Mouse (Mus musculus) lung, postnatal 10 days (tissue): ENCODE data around the gene Pde8b.

Experiments
- DNase-seq: peaks from one replicate; pipeline ENCODE4 v3.0.0; 2021

Pde8b gene

DNA sequence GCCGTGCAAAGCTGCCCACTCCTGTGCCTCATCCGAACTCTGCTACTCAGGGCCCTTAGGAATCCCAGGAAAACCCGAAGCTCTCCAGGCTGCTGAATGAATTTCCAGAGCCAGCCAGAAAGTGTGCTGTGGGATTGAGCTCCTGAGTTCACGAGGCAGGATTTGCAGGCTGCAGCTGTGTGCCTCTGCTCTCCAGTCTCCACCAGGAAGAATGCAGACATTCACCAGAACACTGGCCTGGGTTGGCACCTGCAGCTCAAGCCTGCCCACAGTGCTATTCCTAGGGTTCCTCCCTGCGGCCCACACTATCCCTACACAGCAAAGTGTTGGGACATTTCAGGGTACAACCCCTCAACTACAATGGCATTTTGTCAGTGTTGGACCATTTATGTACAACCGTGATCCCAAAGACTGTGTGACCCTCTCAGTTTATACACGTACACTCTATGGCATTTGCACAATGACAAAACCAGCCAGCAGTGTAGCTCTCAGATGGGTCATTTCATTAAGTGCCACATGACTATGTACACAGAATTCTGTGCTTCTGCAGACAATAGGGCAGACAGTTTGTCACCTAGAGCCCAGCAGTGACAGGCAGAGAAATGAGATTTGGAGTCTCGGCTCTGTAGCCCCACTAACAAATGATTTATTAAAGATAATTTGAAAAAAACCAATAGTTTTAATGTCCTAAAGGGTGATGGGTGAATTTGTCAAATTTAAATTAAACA, 176.5 kb downstream of the Pde8b start:
- DNase-seq = no peak

DNA sequence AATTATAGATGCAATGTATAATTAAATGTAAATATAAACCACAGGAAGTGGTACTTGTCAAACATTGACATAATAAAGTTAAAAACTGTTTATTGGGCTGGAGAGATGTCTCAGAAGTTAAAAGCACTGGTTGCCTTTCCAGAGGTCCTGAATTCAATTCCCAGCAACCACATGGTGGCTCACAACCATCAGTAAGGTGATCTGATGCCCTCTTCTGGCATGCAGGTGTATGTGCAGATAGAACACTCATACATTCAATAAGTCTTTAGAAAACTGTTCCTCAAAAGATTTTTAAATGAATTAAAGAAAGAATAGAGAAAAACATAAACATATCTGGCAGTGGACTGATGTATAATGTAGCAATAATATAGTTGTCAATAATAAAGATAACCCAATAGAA, 179.9 kb downstream of the Pde8b start:
- DNase-seq = no peak

DNA sequence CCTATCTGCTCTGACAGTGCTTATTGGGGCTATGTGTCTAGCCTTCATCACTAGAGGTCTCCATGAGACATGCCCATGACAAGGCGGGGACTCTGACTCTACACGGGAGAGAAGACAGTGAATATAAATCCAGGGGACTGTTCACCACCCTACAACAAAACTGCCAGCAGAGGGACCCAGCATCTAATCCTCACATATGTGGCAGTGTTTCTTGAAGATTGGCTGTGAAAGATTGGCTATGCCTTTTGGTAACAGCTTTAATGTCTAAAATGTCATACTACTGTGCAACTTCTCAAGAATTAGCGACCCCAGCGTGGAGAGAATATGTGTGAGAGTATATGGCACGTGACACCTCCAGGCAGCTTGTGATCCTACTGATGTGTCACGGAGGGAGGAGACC, 182.3 kb downstream of the Pde8b start:
- peak; percentile 47 for DNase-seq

DNA sequence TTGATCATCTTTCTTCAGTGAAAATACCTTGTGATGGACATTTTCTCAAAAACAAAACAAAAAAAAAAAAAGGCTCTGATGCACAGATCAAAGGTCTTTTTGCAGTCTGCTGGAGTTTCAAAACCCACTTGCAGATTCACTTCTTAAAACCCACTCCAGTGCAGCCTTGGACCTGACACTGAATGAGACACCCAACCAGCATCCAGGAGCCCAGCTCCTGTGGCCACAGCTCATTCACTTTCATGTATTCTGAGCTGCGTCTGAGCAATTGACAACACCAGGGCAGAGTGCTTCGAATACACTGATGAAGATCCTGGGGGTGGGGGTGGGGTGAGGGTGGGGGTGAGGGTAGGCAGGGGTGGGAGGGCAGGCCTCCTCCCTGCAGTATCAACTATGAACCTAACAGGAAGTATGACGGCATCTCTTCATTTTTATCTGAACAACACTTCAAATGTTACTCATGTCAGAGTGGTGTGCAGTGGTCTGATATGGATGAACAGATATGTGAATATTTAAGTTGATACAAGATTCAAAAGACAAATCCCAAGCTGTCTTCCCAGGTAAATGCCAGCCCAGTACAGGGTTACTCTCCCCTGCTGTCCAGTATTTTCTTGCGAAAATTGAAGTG, 186.6 kb downstream of the Pde8b start:
- no peak for DNase-seq

- no peak for DNase-seq
Measured at GRCm38 (mm10) chr13:95058885-95059284, 191.3 kb downstream of the Pde8b start.

GRCm38 (mm10) chr13:95056501-95057280, 193.4 kb downstream of the Pde8b start:
- peak; percentile 63 for DNase-seq

GRCm38 (mm10) chr13:95055742-95056388, 194.3 kb downstream of the Pde8b start:
- no peak for DNase-seq

DNA sequence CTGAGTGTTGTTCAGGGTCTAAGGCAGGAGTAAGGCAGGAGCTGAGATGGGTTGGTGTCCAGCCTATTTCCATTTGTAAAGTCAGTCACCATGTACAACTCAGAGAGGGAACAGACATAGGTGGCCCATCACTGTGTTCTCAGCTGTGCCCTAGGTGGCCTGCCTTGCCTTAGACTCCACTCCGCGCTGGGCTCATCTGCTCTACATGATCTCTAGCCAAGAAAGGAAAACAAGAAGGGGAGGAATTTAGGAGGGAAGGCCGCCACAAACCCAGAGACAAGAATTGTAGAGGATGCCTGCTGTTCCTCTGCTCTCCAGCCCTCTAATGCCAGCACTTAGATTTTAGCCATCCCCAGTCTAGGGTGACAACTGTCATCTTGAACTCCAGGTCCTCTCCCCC, 197.7 kb downstream of the Pde8b start:
- DNase-seq = no peak

DNA sequence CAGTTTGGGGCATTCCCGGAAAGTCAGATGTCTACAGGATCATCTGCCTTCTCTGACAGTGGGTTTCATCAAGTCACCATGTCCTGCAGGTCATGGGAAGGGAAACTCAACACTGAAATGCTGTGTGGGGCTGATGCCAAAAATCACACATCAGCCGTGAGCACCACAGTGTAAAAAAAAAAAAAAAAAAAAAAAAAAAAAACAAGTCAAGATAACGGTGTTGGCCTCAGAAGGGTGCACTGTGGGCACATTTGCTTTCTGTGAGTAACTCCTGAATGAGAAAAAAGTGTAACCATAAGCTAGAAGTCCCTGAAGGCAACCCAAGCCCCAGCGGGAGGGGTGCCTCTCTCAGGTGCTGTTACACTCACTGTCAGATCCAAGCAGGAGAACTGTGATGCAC, 199.7 kb downstream of the Pde8b start:
- DNase-seq = no peak

DNA sequence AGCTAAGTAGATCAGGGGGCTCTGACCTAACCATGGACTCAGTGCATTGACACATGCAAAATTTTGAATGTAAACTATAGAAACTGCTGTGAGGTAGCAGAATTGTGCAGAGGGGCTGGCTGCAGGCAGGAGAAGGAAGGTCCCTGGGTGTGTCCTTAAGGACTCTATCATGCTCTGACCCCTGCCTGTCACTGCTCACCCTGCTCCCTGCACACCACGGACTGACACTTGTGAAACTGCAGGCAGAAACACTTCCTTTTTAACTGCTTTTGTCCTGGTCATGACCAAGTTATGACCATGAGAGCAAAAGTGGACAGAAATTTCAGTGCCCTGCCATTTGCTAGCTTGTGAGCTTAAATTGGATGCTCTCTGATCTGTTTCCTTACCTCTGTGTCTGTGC, 206.0 kb downstream of the Pde8b start:
- no peak for DNase-seq

DNA sequence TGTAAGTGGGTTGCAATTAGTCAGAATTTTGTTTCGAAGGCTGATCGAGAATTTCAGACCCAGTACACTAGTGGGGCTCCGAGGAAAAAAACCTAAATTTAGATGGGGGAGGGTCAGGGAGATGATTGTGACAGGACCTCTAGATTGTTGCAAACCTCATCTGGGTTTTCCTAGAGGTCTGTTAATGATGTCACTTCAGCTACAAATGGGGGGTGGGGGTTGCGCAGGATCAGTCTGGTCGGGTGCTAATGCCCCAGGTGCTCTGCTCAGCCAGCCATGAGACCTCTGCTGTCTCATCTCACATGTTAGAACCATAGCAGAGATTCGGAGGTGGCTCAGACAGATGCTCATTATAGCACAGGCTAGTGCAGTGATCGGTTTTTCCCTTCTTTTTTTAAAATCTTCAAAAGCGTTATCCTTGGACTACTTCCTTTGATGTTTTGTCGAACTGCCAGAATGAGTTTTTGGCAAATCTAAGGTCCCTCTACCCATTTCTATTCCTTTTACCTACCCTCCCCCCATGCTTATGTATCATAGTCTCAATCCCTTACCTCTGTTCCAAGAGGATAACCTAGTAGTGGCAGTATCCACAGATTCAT, 209.9 kb downstream of the Pde8b start:
- DNase-seq = no peak

DNA sequence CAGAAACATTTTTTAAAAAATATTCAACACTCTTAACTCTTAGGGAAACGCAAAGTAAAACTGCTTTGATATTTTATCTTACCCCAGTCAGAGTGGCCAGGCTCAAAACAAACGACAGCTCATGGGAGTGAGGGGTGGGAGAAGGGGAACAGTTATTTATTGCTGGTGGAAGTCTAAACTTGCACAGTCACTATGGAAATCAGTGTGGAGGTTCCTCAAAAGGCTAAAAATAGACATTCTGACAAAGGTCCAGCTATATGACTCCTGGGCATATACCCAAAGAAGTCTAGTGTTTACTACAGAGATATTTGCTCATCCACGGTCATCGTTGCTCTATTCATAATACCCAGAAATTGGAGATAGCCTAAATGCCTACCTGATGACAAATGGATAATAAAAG, 211.9 kb downstream of the Pde8b start:
- DNase-seq = no peak

DNA sequence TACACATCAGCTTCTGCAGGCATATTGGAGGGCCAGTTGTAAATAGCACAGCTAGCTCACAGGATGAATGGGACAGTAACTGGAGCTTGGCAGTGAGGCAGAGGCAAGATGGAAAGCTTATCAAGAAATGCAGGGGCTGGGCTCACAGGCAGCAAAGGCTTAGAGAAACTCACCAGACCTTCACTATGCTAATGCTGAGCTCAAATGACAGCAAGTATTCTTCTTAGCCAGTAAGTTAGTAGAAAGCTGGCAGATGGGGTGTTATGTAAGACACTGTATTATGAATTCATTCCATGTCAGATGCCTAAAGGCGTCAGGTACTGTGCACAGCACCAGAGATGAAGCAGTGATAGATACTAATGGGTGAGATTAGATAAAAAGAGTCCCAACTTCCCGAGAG, 215.4 kb downstream of the Pde8b start:
- no peak for DNase-seq

DNA sequence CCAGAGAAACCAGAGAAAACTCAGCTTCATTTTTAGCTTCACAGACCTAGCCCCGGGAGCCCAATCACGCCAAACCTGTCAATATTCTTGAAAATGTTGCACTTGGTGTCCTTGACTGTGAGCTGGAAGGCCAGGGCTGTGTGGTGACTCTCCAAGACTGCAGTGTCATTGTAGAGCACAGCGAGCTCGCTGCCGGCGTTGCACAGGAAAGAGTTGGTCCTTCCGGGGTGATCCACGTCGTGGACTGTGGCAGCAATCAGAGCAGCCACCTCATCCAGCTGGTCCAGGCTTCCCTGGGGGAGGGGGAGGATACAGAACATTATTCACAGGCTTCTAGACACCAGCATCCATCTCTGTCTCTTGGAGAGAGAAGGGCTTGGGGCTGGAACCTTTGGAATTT, 216.0 kb downstream of the Pde8b start:
- DNase-seq = no peak

DNA sequence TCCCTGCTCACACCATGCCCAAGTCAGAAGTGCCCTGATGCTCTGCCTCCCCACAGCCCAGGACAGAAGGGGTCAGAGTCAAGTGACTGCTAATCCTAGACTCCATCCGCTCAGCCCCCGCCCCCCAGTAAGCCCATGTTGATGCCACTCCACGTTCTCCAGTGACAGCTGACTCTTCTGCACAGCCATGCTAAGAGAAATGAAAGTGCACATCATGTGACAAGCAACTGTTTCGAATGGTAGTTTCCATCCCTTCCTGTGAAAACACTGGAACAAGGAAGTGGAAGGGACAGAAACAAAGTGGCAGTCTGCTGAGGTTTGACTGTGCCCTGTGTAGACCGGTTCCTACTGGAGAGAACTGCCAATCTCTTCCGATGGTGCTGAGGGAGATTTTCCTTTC, 217.2 kb downstream of the Pde8b start:
- no peak for DNase-seq

DNA sequence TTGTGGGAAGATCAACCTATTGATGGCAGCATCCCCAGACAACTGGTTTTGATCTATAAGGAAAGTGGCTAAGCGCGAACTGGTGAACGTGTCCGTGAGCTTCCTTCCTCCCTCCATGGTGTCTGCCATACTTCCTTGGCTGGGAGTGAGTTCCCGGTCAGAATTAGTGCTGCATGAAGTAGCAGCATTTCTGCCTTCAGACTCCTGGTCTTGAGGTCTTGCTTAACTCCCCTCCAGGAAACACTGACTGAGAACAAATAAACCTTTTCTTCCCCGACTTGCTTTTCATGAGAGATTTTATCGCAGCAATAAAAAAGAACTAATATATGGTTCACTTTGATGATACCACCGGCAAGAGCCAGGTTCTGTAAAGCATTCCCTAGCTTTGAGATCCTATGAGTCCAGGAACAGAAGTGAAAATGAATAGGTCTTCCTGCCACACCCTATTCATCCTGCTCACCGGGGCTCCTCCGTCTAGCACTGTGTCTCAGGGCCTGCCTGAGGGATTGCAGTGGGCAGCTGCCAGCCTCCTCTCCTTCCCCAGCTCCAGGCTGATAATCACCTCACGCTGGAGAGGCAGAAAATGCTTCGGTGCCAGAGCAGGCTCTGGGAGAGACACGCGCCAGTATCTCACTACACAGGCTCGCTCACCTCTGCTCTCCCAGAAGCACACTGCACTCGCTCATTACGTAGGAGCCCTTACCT, 217.9 kb downstream of the Pde8b start:
- no peak for DNase-seq

- DNase-seq = no peak
Measured at GRCm38 (mm10) chr13:95030828-95031227, 219.3 kb downstream of the Pde8b start.

GRCm38 (mm10) chr13:95020216-95020615, 229.9 kb downstream of the Pde8b start:
- DNase-seq = no peak

- no peak for DNase-seq
Measured at GRCm38 (mm10) chr13:95019345-95019744, 230.8 kb downstream of the Pde8b start.

- peak; percentile 70 for DNase-seq
Measured at GRCm38 (mm10) chr13:95017916-95018315, 232.2 kb downstream of the Pde8b start.

DNA sequence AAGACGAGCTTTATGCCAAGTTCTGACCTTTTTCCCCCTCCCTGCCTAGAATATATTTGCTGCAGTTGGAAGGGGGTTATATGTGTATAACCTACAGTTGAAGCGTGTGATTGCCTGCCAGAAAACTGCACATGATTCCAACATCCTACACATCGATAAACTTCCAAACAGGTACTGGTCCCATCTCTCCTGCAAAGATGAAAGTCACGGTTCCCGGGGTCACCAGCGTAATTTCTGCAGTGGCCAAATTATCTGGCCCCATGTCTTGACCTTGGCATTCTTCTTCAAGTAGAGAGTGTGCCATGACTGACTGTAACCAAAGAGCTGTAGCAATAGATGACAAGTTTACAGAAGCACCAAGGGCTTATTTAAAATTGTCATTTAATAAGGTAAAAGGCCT, 232.9 kb downstream of the Pde8b start:
- no peak for DNase-seq

DNA sequence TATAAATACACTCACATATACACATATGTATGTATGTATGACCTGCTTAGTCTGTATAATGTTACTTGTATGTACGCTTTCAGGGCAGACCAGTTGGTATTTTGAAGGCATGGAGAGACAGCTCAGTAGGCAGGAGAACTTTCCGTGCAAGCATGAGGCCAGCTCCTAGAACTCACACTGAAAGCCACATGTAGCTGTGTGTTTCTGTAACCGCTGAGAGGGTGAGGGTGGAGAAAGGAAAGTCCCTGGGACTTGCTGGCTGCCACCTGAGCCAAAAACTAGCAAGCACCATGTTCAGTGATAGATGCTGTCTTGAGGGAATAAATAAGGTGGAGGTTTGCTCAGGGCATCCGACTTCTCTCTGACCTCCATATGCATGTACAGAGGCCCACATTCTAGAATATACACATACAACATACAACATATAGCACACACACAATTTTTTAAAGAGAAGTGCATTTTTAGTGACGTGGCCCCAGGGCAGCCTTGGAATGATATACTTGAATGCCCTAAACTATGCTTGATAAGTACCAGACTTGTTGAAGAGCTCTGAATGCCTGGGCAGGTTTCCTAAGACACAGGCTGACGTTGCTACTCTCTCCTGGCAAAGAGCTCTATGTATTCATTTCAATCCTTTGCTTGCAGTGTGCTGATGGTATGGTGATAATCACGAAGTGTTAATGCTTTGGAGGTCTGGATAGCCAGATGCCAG, 238.4 kb downstream of the Pde8b start:
- DNase-seq = no peak
